In genomic region chr13:78181930-78182558, GRCm38 (mm10) we compare ENCODE assay signal across 10 mouse cellular contexts. TPM values are rescaled to one million over a fixed set of nuclear protein-coding genes. Genes with fewer than 3 reads are reported as not detected.
A peak's percentile ranks its signal among the peaks of the same experiment; 100 is the strongest.
DNase-seq lines count a peak whose midpoint lies in the region; ATAC-seq and TF ChIP-seq lines count a peak whose summit lies in the region.
"Had no signal": no experiment of that assay in that cellular context is flagged by ENCODE, and none has a peak within 500 bp of the region (broad histone marks: within the 10 kb centered on the region; RNA-seq: fewer than 3 reads in every experiment).

No protein-coding gene starts in this region.

- H3K4me1 ChIP-seq in heart, embryonic 14.5 days (ENCODE audit: control insufficient read depth in 2 of 2, insufficient read depth in 2 of 2, low read length in 2 of 2) = peaks cover 2 to 13% of the 10 kb centered on the region in 2 experiments; a peak in 3 of 4 replicates
- H3K4me1 ChIP-seq in bone marrow macrophage, adult 2 months (ENCODE audit: control insufficient read depth, insufficient read depth, low read length) = no peaks in the 10 kb centered on the region
- H3K4me1 ChIP-seq in forebrain, embryonic 12.5 days = peaks cover 56% of the 10 kb centered on the region
- H3K4me1 ChIP-seq in midbrain, embryonic 12.5 days = peaks cover 39% of the 10 kb centered on the region

- no peak for DNase-seq in heart, adult 18-20 months
- DNase-seq in kidney, postnatal 10 days = no peak
- DNase-seq in kidney, adult 18-20 months = no peak
- DNase-seq: gastrocnemius, postnatal 25 days had no signal

- WGBS in heart, embryonic 14.5 days = 4% methylated on average over 14 of the region's 14 CpGs
- WGBS in forebrain, embryonic 12.5 days = under 1% methylated on average over 13 of the region's 14 CpGs
- under 1% methylated on average over 13 of the region's 14 CpGs for WGBS in midbrain, embryonic 12.5 days

- H3K4me3 ChIP-seq in heart, embryonic 14.5 days (ENCODE audit: control insufficient read depth in 1 of 2, insufficient read depth in 1 of 2, low read depth in 1 of 2, low read length in 2 of 2) = no peak overlapping the region
- peak overlapping the region; percentile 13; the same call in 1 of the 2 replicates for H3K4me3 ChIP-seq in bone marrow macrophage, adult 2 months (ENCODE audit: insufficient read depth, low read length)
- H3K4me3 ChIP-seq in forebrain, embryonic 12.5 days (replicated peaks) = peak overlapping the region; percentile 42
- H3K4me3 ChIP-seq in midbrain, embryonic 12.5 days = peak overlapping the region; percentile 44

- no peak for TF ChIP-seq POLR2A in bone marrow macrophage, adult 2 months (IDR thresholded peaks at IDR 0.05; ENCODE audit: borderline replicate concordance, low read depth, low read length)

- no peak for TF ChIP-seq CTCF in bone marrow macrophage, adult 2 months (IDR thresholded peaks at IDR 0.05; ENCODE audit: low read depth, low read length)

- H3K27me3 ChIP-seq in heart, embryonic 14.5 days (ENCODE audit: control insufficient read depth, insufficient read depth, low read length) = peaks cover 96% of the 10 kb centered on the region
- peaks cover 64% of the 10 kb centered on the region for H3K27me3 ChIP-seq in forebrain, embryonic 12.5 days
- H3K27me3 ChIP-seq in midbrain, embryonic 12.5 days = peaks cover 46% of the 10 kb centered on the region

- no peaks in the 10 kb centered on the region for H3K36me3 ChIP-seq in heart, embryonic 14.5 days (ENCODE audit: control insufficient read depth, insufficient read depth, low read length)
- no peaks in the 10 kb centered on the region for H3K36me3 ChIP-seq in forebrain, embryonic 12.5 days (replicated peaks)
- H3K36me3 ChIP-seq in midbrain, embryonic 12.5 days = no peaks in the 10 kb centered on the region

- H3K27ac ChIP-seq in heart, embryonic 14.5 days (replicated peaks in 1 of 2; ENCODE audit: control insufficient read depth in 1 of 2, insufficient read depth in 1 of 2, low read depth in 2 of 2, low read length in 2 of 2) = no peak overlapping the region
- no peak overlapping the region for H3K27ac ChIP-seq in bone marrow macrophage, adult 2 months (ENCODE audit: insufficient read depth, low read depth, low read length)
- H3K27ac ChIP-seq in forebrain, embryonic 12.5 days = peak overlapping the region; percentile 97
- peak overlapping the region; percentile 85 for H3K27ac ChIP-seq in midbrain, embryonic 12.5 days (replicated peaks)
- H3K27ac ChIP-seq: liver, embryonic 14.5 days had no signal

- ATAC-seq in heart, embryonic 14.5 days (ENCODE audit: insufficient number of reproducible peaks, insufficient read depth, low FRiP score, low read depth) = no peak
- peak; percentile 56 for ATAC-seq in forebrain, embryonic 12.5 days (ENCODE audit: low FRiP score)
- ATAC-seq in midbrain, embryonic 12.5 days (ENCODE audit: low FRiP score, low read depth) = peak; percentile 42; the same call in 1 of the 2 replicates
- ATAC-seq in megakaryocyte-erythroid progenitor cell, adult 5-6 weeks (replicated peaks; ENCODE audit: low FRiP score, low TSS enrichment, poor library complexity, severe bottlenecking) = no peak

- H3K9ac ChIP-seq in heart, embryonic 14.5 days (ENCODE audit: low read length) = no peak overlapping the region
- H3K9ac ChIP-seq in forebrain, embryonic 12.5 days = peak overlapping the region; percentile 68
- peak overlapping the region; percentile 68 for H3K9ac ChIP-seq in midbrain, embryonic 12.5 days (replicated peaks)
- H3K9ac ChIP-seq: liver, embryonic 14.5 days had no signal

- H3K4me2 ChIP-seq in heart, embryonic 14.5 days (ENCODE audit: low read length) = peak overlapping the region; percentile 52; the same call in 1 of the 2 replicates
- peak overlapping the region; percentile 61 for H3K4me2 ChIP-seq in forebrain, embryonic 12.5 days
- H3K4me2 ChIP-seq in midbrain, embryonic 12.5 days (replicated peaks) = peak overlapping the region; percentile 63

- H3K9me3 ChIP-seq in heart, embryonic 14.5 days (ENCODE audit: control insufficient read depth, low read length) = no peaks in the 10 kb centered on the region
- no peaks in the 10 kb centered on the region for H3K9me3 ChIP-seq in forebrain, embryonic 12.5 days
- no peaks in the 10 kb centered on the region for H3K9me3 ChIP-seq in midbrain, embryonic 12.5 days

RNA-seq across cellular contexts. Expression of gene Nr2f1, which starts 17.5 kb away (rescaled TPM):
- 5.6 and 8.3 TPM in 2 replicates for polyA plus RNA-seq in heart, embryonic 14.5 days (2014; fragmentation: Nextera tagmentation; extraction: Ambion mirVana)
- total RNA-seq in heart, adult 18-20 months (2021) = 1 to 10 TPM; 2.1 to 2.6 TPM
- not detected in 2 replicates for polyA plus RNA-seq in bone marrow macrophage, adult 2 months (2012; ENCODE audit: insufficient read depth, insufficient read length, missing spikeins)
- 86.3 and 113 TPM in 2 replicates for polyA plus RNA-seq in forebrain, embryonic 12.5 days (2016; fragmentation: Nextera tagmentation; extraction: Ambion mirVana)
- 62.3 and 84.1 TPM in 2 replicates for polyA plus RNA-seq in midbrain, embryonic 12.5 days (2016; fragmentation: Nextera tagmentation; extraction: Ambion mirVana)
- total RNA-seq in megakaryocyte-erythroid progenitor cell, adult 5-6 weeks (2014; fragmentation: Nextera tagmentation) = not detected in 2 replicates
- total RNA-seq in megakaryocyte-erythroid progenitor cell, adult 5-6 weeks (2017) = not detected in 2 replicates

Comparison
In these comparisons a context has a peak if more than half of its experiments do, and no peak if none do; other contexts are left out.
1. ATAC-seq: peak in forebrain, embryonic 12.5 days (single experiment) and midbrain, embryonic 12.5 days (single experiment); none in heart, embryonic 14.5 days (single experiment) and megakaryocyte-erythroid progenitor cell, adult 5-6 weeks (single experiment).
2. H3K27ac ChIP-seq: peak in forebrain, embryonic 12.5 days (single experiment) and midbrain, embryonic 12.5 days (single experiment); none in heart, embryonic 14.5 days (0 of 2) and bone marrow macrophage, adult 2 months (single experiment).
3. H3K4me3 ChIP-seq: peak in bone marrow macrophage, adult 2 months (single experiment), forebrain, embryonic 12.5 days (single experiment) and midbrain, embryonic 12.5 days (single experiment); none in heart, embryonic 14.5 days (0 of 2).
4. Peak in every context shown above with its lines, with median percentiles within 50 percentile points of each other: H3K4me2 ChIP-seq.